Mouse (Mus musculus) layer of hippocampus, adult 9-10 months (tissue): ENCODE measurements at regions not wholly inside any gene's neighbourhood (a gene's known extent, or its start where the extent isn't known, plus 50 kb on each side); places are given as distances from the start of the nearest gene placed in this dataset.

Source experiments
- DNase-seq: peaks from one replicate; pipeline ENCODE4 v3.0.0; 2022; ENCODE audit warnings: low spot score

- DNase-seq = peak; percentile 3
Observed at GRCm38 (mm10) chr12:44674541-44674940, 345.9 kb downstream of the Nrcam start.

GRCm38 (mm10) chr12:44675003-44675402 lies 346.3 kb downstream of the Nrcam start:
- no peak for DNase-seq
